Mouse (Mus musculus) megakaryocyte-erythroid progenitor cell, adult 5-6 weeks (primary cell): ENCODE measurements around the gene Gm5129. TPM values are rescaled to one million over a fixed set of nuclear protein-coding genes. Genes with fewer than 3 reads are reported as not detected.
"Not testable (repeated sequence)": the region's sequence is repeated elsewhere in the genome, so short reads cannot be mapped to it uniquely, and the experiment has no call there.

Experiments
- ATAC-seq: replicated peaks from 2 replicates; pipeline ENCODE4 v1.8.0; 2016; ENCODE audit warnings: mild to moderate bottlenecking, inconsistent platforms; ENCODE audit not compliant: severe bottlenecking, poor library complexity, low FRiP score, low TSS enrichment
- total RNA-seq, 2 experiments: library from RNA; stranded (forward) in 1 of 2; stranded (reverse) in 1 of 2; fragments of 200-1000, 215-1000 nt in 1 of 2; fragments of >200 nt in 1 of 2; fragmentation: Nextera tagmentation in 1 of 2; gene quantifications; 2 replicates each; pipeline ENCODE4 v1.2.3; 2014 to 2017

Gene Gm5129
- total RNA-seq, 2 experiments from 2014 or later = not detected

DNA sequence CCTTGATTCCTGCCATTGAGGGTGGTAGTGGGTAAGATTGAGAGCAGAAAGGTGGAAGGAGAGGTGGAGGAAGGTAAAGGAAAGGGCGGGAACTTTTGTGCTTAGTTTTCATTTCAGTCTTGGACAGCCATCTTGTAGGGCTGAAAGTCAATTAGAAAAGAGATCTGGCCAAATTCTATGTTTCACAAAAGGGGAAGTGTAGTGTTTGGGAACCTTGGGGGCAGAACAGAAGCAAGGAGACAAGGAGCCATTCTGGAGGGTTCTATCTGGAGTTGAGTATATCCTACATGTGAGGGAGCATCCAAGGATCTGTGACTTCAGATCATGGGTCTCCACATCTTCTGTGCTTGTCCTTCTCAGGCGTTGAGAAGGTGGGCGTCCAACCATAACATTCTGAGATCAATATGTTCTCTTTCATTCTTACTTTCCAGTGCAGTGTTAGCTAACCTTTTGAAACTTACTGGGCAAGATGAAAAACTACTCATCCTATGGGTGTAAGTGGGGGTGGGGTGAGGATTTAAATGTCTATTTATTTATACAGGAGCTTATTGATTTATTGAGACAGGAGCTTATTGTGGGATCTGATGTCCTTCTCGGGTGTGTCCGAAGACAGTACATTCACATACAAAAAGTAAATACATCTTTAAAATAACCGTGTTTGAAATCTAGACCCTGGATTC lies 765 bp downstream of the Gm5129 start:
- no peak for ATAC-seq

DNA sequence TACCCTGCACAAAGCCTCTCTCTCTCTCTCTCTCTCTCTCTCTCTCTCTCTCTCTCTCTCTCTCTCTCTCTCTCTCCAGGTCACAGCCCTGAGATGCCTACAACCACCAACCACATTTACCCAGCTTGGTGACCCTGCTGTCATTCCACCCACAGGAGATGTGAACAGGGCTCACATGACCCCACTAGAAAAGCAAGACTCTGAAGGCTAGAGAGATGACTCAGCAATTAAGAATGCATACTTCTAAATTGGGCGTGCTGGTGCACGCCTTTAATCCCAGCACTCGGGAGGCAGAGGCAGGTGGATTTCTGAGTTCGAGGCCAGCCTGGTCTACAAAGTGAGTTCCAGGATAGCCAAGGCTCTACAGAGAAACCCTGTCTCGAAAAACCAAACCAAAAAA lies 9.7 kb downstream of the Gm5129 start:
- ATAC-seq = not testable (repeated sequence)

DNA sequence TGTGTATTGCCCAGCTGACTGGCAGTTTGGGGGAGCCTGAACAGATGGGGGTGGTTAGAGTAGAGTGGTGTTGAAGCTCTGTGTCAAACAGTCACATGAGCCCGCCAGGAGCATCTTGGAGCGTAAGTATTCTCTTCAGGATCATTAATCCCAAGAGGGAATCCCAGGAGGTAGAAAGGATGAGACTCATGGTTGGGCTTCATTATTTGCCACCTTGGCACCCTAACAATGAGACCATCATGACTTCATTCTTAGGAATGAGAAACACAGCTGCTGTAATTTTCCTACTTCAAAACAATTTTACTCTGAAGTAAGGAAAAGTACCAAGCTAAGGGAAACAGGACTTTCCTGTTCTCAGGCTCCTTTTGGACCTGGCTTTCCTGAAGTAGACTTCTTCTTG lies 10.4 kb downstream of the Gm5129 start:
- ATAC-seq = no peak

DNA sequence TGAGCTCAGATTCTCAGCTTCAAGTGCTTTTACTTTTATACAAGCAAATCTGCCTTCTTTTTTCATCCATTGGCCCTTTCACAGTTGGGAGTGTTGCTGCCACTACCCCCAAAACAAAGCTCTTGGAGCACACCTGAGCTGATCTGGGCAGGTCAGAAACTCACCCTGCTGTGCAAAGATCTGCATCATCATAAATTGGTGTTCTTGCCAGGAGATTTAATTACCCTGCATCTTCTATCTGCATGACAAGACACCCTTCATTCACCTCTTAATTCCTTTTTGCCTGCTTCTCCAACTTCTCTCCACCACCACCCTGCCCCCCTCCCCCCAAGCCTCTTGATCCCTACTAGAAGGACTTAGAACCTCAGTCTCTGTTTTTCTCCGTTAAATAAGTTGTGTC lies 14.6 kb downstream of the Gm5129 start:
- ATAC-seq = no peak

DNA sequence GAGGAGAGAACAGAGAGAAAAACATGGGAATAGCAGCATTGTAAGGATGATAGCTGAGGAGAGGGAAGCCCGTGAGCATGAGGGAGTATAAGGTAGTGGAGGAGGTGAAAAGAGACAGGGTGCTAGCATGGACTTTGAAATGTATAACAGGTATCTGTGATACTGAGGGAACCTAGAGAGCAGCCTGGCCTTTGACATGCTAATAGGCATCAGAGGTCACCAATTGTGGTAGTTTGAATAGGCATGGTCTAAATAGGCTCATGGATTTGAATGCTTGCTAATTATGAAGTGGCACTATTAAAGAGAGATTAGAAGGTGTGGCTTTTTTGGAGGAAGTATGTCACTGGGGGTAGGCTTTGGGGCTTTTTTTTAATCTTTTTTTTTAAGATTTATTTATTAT lies 22.8 kb downstream of the Gm5129 start:
- no peak for ATAC-seq

- no peak for ATAC-seq
These were observed 24.1 kb downstream of the Gm5129 start for GRCm38 (mm10) chr5:29711631-29712030.

GRCm38 (mm10) chr5:29708258-29708657 lies 27.5 kb downstream of the Gm5129 start:
- no peak for ATAC-seq

DNA sequence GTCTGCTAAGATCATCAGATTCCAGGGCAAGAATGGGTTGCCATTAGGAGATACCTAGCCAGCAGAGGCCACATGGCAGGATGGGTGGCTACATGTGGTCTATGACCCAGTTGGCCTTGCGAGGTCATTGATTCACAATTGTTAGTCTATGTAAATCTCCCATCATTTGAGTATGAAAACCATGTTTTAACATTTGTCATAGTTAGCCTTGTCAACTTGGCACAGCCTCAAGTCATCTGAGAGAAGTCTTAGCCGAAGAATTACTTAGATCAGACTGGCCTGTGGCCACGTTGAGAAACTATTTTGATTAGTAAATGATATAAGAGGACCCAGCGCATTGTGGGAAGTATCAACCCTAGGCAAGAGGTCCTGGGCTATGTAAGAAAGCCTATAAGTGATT lies 28.5 kb downstream of the Gm5129 start:
- no peak for ATAC-seq

DNA sequence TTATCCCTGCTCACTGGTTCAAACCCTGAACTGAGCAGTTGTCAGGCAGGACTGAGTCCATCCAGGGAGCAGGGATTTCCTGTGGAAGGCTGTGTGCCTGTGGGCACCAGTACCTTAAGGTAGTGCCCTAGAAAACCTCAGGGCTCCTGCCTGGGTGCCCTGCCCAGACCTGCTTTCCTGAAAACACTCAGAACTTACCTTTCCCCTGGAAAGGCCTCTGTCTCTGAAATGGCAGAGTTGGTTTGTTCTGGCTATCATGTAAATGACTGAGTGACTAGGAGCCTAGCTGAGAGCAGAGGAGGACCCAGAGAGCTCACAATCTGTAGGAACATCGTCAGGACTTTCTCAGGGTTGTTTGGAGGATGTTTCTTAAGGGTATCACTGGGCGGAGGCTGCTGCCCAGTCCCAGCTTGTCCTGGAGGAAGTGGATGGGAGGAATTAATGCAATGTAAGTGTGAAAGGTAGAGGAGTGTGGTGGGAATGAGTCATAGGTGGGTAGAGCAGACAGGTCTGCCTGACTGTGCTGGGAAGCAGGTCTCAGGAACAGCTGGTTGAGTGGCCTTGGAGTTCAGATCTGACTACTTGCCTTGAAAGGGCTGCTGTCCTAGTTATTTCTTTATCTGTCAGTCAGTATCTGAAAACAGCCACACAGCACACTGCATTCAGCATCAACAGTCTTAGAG lies 36.1 kb downstream of the Gm5129 start:
- no peak for ATAC-seq

- ATAC-seq = no peak
These were observed 37.2 kb downstream of the Gm5129 start for GRCm38 (mm10) chr5:29698493-29698892.

DNA sequence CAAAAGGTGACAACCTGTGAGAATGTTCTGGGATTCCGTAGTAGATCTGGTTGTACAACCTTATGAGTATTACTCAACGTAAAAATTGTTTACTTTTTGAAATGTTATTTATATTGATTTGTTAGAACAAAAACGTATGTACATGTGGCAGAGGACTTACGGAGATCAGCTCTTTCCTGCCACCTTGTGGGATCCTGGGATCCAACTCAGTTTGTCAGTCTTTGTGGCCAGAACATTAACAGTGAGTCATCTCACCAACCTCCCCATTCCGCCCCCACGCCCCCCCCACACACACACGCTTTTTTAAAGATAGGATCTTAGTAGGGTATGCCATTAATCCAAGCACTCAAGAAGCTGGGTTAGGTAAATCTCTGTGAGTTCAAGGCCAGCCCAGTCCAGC lies 47.4 kb downstream of the Gm5129 start:
- ATAC-seq = no peak

DNA sequence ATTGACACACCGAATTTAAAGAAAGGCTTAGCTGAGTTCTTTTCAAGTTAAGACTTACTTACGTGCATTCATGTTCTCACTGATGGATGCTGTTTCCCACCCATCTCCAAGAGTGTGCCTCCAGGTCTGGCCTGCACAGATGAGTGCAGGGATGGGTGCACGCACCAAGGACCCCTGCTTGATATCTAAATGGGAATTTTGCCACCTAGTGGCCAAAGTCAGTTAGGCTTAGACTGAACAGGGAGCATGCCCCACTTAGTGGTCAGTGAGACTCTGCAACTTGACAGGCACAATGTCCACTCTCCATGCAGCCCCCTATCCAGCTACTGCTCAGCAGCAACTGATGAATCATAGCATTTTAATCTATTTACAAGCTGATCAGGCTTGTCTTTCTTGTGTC lies 48.1 kb downstream of the Gm5129 start:
- ATAC-seq = peak; percentile 75

Other genes starting within 250 kb of the Gm5129 start
- 31.6 and 34.4 TPM in 2 replicates for gene Ube3c, start 166.7 kb downstream of the Gm5129 start, total RNA-seq (2014; fragmentation: Nextera tagmentation)
- gene Ube3c, start 166.7 kb downstream of the Gm5129 start, total RNA-seq (2017) = 42.0 and 42.4 TPM in 2 replicates
- 97.2 and 115 TPM in 2 replicates for gene Dnajb6, start 248 bp downstream of the Gm5129 start, total RNA-seq (2014; fragmentation: Nextera tagmentation)
- gene Dnajb6, start 248 bp downstream of the Gm5129 start, total RNA-seq (2017) = 142 and 171 TPM in 2 replicates